Mouse (Mus musculus): ENCODE measurements around the gene Brms1l. TPM values are rescaled to one million over a fixed set of nuclear protein-coding genes. Genes with fewer than 3 reads are reported as not detected.
A peak's percentile ranks its signal among the peaks of the same experiment; 100 is the strongest.

Brms1l gene
- polyA plus RNA-seq, 1 experiment from 2014 or later = 40.8 TPM

DNA sequence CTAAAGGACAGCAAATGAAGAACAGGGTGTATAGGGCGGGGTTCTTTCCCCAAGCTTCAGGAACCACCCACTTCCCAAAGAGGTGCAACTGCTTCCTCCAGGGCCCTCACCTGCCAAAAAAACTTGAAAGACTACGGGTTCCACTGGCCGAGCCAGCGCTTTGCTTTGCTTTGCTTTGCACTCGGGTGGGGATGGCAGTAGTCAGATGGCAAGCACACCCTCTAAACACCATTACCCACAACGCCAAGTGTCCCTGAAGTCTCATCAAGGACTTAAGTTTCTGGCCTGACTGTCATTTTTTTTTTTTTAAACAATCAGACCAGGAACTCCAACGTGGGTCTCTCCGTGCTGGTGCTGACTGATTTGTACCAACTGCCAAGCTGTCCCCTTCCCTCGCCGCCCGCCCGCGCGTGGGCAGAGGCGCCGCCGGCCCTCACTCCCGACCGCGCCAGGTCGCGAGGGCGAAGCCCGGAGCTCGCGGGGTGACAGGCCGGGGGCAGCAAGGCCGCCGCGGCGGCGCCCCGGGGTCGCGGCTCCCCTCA, 15.9 kb upstream of the Brms1l start:
- H3K4me2 ChIP-seq (replicated peaks; ENCODE audit: low read depth, low read length) = peak overlapping the region; percentile 62
- peak overlapping the region; percentile 76 for H3K4me3 ChIP-seq (ENCODE audit: low read depth, low read length)
- no peaks in the 10 kb centered on the region; the same call in 1 of the 2 replicates for H3K4me1 ChIP-seq (ENCODE audit: control insufficient read depth, insufficient read depth, low read length)
- H3K9ac ChIP-seq (replicated peaks; ENCODE audit: low read depth, low read length) = peak overlapping the region; percentile 92
- H3K27ac ChIP-seq (ENCODE audit: low read length) = peak overlapping the region; percentile 90
- H3K36me3 ChIP-seq (ENCODE audit: control insufficient read depth, insufficient read depth, low read length) = no peaks in the 10 kb centered on the region
- under 1% methylated on average over 35 of the region's 35 CpGs for WGBS
- peak; percentile 68; the same call in 1 of the 2 replicates for ATAC-seq (ENCODE audit: insufficient number of reproducible peaks, insufficient read depth, low FRiP score, low read depth)
- no peaks in the 10 kb centered on the region for H3K27me3 ChIP-seq (ENCODE audit: control insufficient read depth, insufficient read depth, low read length)
- H3K9me3 ChIP-seq (ENCODE audit: control insufficient read depth, low read depth, low read length) = no peaks in the 10 kb centered on the region

DNA sequence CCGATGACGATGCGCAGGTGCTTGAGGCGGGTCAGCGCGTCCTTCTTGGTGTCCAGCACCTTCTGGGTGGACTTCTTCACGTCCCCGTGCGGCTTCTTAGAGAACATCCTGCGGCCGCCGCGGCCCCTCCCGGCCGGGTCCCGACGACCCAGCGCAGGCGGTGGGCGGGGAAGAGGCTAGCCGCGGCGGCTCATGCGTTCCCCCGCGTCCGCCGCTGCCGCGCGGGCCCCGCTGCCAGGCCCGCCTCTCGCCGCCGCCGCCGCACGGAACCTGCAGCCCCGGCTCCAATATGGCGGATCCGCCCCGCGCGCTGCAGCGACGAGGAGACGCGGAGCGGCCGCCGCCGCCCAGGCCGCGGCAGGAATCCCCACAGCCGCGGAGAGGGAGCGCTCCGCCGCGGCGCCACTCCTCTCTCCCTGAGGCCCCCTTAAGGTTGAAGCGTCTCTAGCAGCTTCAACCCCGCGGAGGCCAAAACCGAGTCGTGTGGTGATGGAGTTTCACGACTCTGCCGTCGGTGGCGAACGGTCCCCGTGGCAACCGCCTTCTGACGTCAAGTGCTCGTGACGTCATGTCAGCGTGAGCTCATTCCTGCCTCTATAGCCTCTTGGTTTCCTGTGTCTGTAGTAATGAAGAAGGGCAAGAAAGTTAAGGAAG, 15.3 kb upstream of the Brms1l start, which contains the start of gene Ralgapa1:
Gene Ralgapa1 (minus strand): TSS at position 507 of the 654 bp plus-strand sequence.
- Histone ChIP-seq H3K9me3 (ENCODE audit: control insufficient read depth, low read depth, low read length) (no peaks in the 10 kb centered on the region), H3K9ac (replicated peaks; ENCODE audit: low read depth, low read length) (peak within 1 kb of the TSS; percentile 92), H3K4me1 (ENCODE audit: control insufficient read depth, insufficient read depth, low read length) (no peaks in the 10 kb centered on the region; the same call in 1 of the 2 replicates), H3K4me3 (ENCODE audit: low read depth, low read length) (peak within 1 kb of the TSS; percentile 76), H3K4me2 (replicated peaks; ENCODE audit: low read depth, low read length) (peak within 1 kb of the TSS; percentile 62), H3K27me3 (ENCODE audit: control insufficient read depth, insufficient read depth, low read length) (no peaks in the 10 kb centered on the region), H3K27ac (ENCODE audit: low read length) (peak within 1 kb of the TSS; percentile 90), H3K36me3 (ENCODE audit: control insufficient read depth, insufficient read depth, low read length) (no peaks in the 10 kb centered on the region)
- ATAC-seq (ENCODE audit: insufficient number of reproducible peaks, insufficient read depth, low FRiP score, low read depth) = peak; percentile 94
- under 1% methylated on average over 74 of the region's 78 CpGs for WGBS

DNA sequence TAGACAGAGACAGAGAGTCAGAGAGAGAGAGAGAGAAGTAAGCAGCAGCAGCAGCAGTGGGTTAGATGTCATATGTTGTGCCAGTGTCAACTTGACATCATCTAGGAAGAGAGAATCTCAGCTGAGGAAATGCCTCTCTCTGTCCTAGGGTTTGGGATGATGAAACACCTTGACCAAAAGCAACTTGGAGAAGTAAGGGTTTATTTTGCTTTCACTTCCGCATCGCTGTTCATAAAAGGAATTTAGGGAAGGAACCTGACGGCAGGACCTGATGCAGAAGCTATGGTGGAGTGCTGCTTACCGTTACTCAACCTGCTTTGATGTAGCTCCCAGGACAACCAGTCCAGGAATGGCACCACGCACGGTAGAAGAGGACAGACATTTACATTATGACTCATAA, 12.1 kb upstream of the Brms1l start:
- Histone ChIP-seq H3K4me3 (ENCODE audit: low read depth, low read length) (no peak overlapping the region), H3K27me3 (ENCODE audit: control insufficient read depth, insufficient read depth, low read length) (no peaks in the 10 kb centered on the region), H3K4me2 (replicated peaks; ENCODE audit: low read depth, low read length) (no peak overlapping the region), H3K36me3 (ENCODE audit: control insufficient read depth, insufficient read depth, low read length) (no peaks in the 10 kb centered on the region), H3K9me3 (ENCODE audit: control insufficient read depth, low read depth, low read length) (no peaks in the 10 kb centered on the region), H3K4me1 (ENCODE audit: control insufficient read depth, insufficient read depth, low read length) (no peaks in the 10 kb centered on the region; the same call in 1 of the 2 replicates), H3K9ac (replicated peaks; ENCODE audit: low read depth, low read length) (no peak overlapping the region), H3K27ac (ENCODE audit: low read length) (no peak overlapping the region)
- WGBS = 88% methylated on average over 6 of the region's 6 CpGs
- ATAC-seq (ENCODE audit: insufficient number of reproducible peaks, insufficient read depth, low FRiP score, low read depth) = no peak

DNA sequence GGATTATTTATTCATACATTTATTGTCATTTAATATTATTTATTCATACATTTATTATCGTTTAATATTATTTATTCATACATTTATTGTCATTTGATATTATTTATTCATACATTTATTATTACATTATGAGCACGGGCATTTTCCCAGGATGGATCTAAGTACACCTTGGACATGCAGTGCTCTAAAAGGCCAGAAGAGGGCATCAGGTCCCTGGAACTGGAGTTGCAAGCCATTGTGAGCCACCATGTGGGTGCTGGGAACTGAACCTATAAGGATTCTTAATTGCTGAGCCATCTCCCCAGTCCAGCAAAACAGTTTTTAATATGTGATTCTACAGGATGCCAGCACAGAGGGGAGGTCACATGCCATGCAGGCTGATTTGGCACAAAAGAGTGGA, 10.6 kb upstream of the Brms1l start:
- Histone ChIP-seq H3K36me3 (ENCODE audit: control insufficient read depth, insufficient read depth, low read length) (no peaks in the 10 kb centered on the region), H3K4me2 (replicated peaks; ENCODE audit: low read depth, low read length) (no peak overlapping the region), H3K9ac (replicated peaks; ENCODE audit: low read depth, low read length) (no peak overlapping the region), H3K4me3 (ENCODE audit: low read depth, low read length) (no peak overlapping the region), H3K27me3 (ENCODE audit: control insufficient read depth, insufficient read depth, low read length) (no peaks in the 10 kb centered on the region), H3K9me3 (ENCODE audit: control insufficient read depth, low read depth, low read length) (no peaks in the 10 kb centered on the region), H3K27ac (ENCODE audit: low read length) (no peak overlapping the region), H3K4me1 (ENCODE audit: control insufficient read depth, insufficient read depth, low read length) (no peaks in the 10 kb centered on the region)
- 88% methylated on average over 2 of the region's 2 CpGs for WGBS
- no peak for ATAC-seq (ENCODE audit: insufficient number of reproducible peaks, insufficient read depth, low FRiP score, low read depth)

DNA sequence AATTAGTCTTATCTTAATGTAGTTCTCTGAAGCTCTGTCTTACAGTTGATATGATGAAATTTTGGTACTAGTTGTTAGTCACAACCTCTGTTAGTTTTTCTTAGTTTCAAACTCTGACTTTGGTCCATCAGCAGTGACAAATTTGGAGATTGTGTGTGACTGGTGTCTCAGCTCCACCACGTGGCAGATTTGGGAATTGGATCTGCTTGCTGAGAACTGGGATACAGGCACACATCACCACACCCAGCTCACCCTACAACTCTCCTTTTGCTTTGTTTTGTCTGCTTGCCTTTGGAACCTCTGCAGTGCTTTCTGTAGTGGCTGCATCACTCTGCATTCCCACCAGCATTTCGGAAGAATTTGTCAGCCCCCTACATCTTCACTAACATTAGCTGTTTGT, 5.0 kb upstream of the Brms1l start:
- Histone ChIP-seq H3K4me3 (ENCODE audit: low read depth, low read length) (no peak overlapping the region), H3K27me3 (ENCODE audit: control insufficient read depth, insufficient read depth, low read length) (no peaks in the 10 kb centered on the region), H3K9me3 (ENCODE audit: control insufficient read depth, low read depth, low read length) (no peaks in the 10 kb centered on the region), H3K27ac (ENCODE audit: low read length) (no peak overlapping the region), H3K9ac (replicated peaks; ENCODE audit: low read depth, low read length) (no peak overlapping the region), H3K4me2 (replicated peaks; ENCODE audit: low read depth, low read length) (no peak overlapping the region), H3K4me1 (ENCODE audit: control insufficient read depth, insufficient read depth, low read length) (no peaks in the 10 kb centered on the region), H3K36me3 (ENCODE audit: control insufficient read depth, insufficient read depth, low read length) (no peaks in the 10 kb centered on the region)
- ATAC-seq (ENCODE audit: insufficient number of reproducible peaks, insufficient read depth, low FRiP score, low read depth) = no peak
- 18% methylated on average over 2 of the region's 2 CpGs for WGBS

DNA sequence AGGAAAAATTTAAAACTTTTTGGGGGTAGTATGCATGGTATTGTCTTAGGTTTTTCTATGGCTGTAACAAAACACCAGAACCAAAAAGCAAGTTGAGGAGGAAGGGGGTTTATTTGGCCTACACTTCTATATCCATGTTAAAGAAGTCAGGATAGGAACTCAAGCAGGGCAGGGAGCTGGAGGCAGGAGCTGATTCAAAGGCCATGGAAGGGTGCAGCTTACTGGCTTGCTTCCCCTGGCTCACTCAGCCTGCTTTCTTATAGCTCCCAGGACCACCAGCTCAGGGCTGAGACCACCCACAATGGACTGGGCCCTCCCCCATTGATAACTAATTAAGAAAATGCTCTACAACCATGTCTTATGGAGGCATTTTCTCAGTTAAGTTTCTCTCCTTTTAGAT, 3.2 kb upstream of the Brms1l start:
- H3K36me3 ChIP-seq (ENCODE audit: control insufficient read depth, insufficient read depth, low read length) = no peaks in the 10 kb centered on the region

DNA sequence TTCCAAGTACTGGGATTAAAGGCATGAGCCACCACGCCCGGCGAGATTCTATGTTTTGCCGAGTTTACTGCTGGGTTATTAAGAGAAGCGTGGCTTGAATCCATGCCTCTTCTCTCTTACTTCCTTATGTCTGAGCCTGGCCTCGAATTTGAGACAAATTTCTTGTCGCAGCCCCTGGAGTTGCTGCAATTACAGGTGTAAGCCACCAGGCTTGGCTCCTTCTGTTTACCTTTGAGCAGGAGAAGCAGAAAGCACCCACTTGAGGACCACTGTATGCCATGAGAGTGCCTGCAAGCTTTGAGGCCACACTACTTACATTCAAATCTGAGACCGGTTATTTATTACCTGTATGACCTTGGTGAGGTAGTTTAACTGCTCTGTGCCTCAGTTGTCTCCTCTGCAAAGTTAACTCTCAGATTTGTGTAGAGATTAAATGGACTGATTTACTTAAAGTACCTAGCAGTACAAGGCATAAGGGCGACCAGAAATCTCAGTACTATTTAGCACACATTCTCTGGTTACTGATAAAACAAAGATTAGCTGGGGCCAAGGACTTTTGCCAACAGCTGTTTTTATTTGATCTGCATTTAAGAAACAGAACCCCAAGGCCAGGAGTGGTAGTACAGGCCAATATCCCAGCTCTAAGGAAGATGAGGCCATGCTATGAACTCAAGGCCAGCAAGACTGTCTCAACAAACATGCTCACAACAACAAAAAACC, 2.1 kb upstream of the Brms1l start:
- H3K4me2 ChIP-seq (replicated peaks; ENCODE audit: low read depth, low read length) = no peak overlapping the region
- no peaks in the 10 kb centered on the region for H3K9me3 ChIP-seq (ENCODE audit: control insufficient read depth, low read depth, low read length)
- no peak overlapping the region for H3K27ac ChIP-seq (ENCODE audit: low read length)
- 68% methylated on average over 9 of the region's 9 CpGs for WGBS
- H3K36me3 ChIP-seq (ENCODE audit: control insufficient read depth, insufficient read depth, low read length) = no peaks in the 10 kb centered on the region
- peaks cover 8% of the 10 kb centered on the region; the same call in 1 of the 2 replicates for H3K4me1 ChIP-seq (ENCODE audit: control insufficient read depth, insufficient read depth, low read length)
- ATAC-seq (ENCODE audit: insufficient number of reproducible peaks, insufficient read depth, low FRiP score, low read depth) = no peak
- no peak overlapping the region for H3K4me3 ChIP-seq (ENCODE audit: low read depth, low read length)
- H3K27me3 ChIP-seq (ENCODE audit: control insufficient read depth, insufficient read depth, low read length) = no peaks in the 10 kb centered on the region
- H3K9ac ChIP-seq (replicated peaks; ENCODE audit: low read depth, low read length) = no peak overlapping the region

More for the DNA sequence above, 3.2 kb upstream of the Brms1l start:
- ATAC-seq (ENCODE audit: insufficient number of reproducible peaks, insufficient read depth, low FRiP score, low read depth) = no peak
- no peaks in the 10 kb centered on the region for H3K9me3 ChIP-seq (ENCODE audit: control insufficient read depth, low read depth, low read length)
- peaks cover 7% of the 10 kb centered on the region; the same call in 1 of the 2 replicates for H3K4me1 ChIP-seq (ENCODE audit: control insufficient read depth, insufficient read depth, low read length)
- H3K27me3 ChIP-seq (ENCODE audit: control insufficient read depth, insufficient read depth, low read length) = no peaks in the 10 kb centered on the region
- no peak overlapping the region for H3K4me2 ChIP-seq (replicated peaks; ENCODE audit: low read depth, low read length)
- H3K4me3 ChIP-seq (ENCODE audit: low read depth, low read length) = no peak overlapping the region
- H3K27ac ChIP-seq (ENCODE audit: low read length) = no peak overlapping the region
- H3K9ac ChIP-seq (replicated peaks; ENCODE audit: low read depth, low read length) = no peak overlapping the region

DNA sequence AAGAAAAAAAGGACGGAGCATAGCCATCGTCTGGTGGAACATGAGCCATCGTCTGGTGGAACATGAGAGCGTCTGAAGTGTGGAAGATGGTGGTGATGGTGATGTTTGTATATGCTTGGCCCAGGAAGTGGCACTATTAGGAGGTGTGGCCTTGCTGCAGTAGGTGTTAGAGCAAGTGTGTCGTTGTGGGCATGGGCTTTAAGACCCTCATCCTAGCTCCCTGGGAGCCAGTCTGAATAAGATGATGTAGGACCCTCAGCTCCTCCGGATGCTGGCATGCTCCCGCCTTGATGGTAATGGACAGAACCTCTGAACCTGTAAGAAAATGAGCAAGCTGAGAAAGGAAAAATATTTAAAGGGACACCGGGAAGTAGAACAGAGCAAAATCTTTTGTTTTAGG, 1.2 kb upstream of the Brms1l start:
- Histone ChIP-seq H3K9me3 (ENCODE audit: control insufficient read depth, low read depth, low read length) (no peaks in the 10 kb centered on the region), H3K36me3 (ENCODE audit: control insufficient read depth, insufficient read depth, low read length) (no peaks in the 10 kb centered on the region), H3K4me1 (ENCODE audit: control insufficient read depth, insufficient read depth, low read length) (peaks cover 8% of the 10 kb centered on the region; the same call in 1 of the 2 replicates), H3K27me3 (ENCODE audit: control insufficient read depth, insufficient read depth, low read length) (no peaks in the 10 kb centered on the region), H3K27ac (ENCODE audit: low read length) (no peak overlapping the region), H3K4me2 (replicated peaks; ENCODE audit: low read depth, low read length) (no peak overlapping the region), H3K9ac (replicated peaks; ENCODE audit: low read depth, low read length) (no peak overlapping the region), H3K4me3 (ENCODE audit: low read depth, low read length) (no peak overlapping the region)
- no peak for ATAC-seq (ENCODE audit: insufficient number of reproducible peaks, insufficient read depth, low FRiP score, low read depth)
- WGBS = 81% methylated on average over 8 of the region's 8 CpGs

All from stomach, embryonic 14.5 days (tissue).